Mouse (Mus musculus): ENCODE data around the gene Slc44a3.

Gene Slc44a3

DNA sequence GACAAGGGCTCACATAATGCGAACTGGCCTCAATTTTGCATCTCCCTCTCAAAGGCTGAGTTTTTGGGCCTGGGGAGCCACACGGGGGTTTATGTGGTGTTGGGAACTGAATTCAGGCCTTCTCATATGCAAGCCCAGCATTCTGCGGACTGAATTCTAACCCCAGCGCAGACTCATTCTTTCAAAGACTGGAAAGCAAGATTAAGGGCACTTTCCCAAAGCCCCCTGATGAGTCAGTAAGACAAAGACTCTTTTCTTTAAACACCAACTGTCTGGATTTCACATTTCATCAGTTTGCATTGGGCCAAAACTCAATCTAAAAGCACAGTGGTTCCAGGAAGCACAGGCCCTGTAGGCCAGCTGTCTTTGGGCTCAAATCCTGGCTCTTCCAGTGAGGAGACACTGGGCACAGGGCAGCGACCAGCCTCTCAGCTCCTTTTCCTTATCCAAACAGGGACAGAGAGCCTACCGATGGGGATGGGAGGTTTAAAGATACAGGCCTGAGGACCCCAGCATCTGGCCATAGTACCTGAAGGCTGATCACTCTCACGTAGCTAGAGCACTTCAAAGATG, 67.4 kb downstream of the Slc44a3 start:
- in situ Hi-C loops (cut with MseI, MboI), result no loop called here

- in situ Hi-C loops (cut with MseI, MboI), result no loop called here
These were observed 69.4 kb downstream of the Slc44a3 start for GRCm38 (mm10) chr3:121462782-121463181.

DNA sequence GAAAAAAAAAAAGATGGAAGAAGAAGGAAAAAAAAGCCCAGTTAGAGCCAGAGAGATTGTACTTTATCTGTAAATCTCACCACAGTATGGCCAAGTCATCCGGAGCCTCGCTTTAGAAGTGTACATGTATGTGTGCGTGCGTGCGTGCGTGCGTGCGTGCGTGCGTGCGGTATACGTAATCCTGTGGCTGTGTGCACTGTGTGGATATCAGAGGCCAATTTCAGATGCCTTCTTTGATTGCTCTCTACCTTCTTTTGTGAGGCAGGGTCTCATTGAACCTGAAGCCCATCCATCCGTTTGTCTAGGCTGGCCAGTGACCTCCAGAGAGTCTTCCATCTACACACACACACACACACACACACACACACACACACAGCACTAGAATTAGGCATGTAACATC, 70.7 kb downstream of the Slc44a3 start:
- in situ Hi-C loops (cut with MseI, MboI), result no loop called here

DNA sequence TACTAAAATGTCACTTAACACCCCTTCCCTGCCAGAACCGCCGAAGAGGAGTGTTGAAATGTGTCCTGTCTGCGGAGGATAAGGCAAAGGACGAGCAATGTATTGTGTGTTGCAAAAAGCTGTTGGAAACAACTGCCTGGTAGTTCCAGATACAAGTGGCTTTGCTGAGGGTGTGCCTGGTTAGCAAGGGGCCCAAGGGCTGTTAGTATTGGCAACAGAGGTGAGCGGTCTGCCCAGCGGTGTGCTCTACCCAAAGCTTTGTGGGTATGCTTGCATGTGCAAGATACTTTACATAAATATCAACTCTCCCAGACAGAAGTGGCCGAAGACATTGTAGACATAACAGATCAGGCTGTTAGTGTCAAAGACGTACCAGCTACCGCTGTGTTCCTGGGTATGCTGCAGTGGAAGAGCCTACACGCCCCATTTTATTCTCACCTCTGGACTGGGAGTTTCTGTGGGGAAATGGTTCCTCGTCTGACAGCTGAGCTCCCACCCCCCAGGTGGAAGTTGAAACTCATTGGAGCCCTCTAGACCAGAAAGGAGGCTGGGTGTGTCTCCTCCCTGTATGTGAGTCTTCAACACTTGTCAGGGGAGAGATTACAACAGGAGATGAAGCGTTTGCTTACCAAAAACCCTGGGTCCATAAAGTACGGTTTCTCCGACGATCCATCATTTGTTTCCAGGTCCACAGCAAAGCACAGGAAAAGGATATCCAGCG, 71.6 kb downstream of the Slc44a3 start:
- in situ Hi-C loops (cut with MseI, MboI), result no loop called here

DNA sequence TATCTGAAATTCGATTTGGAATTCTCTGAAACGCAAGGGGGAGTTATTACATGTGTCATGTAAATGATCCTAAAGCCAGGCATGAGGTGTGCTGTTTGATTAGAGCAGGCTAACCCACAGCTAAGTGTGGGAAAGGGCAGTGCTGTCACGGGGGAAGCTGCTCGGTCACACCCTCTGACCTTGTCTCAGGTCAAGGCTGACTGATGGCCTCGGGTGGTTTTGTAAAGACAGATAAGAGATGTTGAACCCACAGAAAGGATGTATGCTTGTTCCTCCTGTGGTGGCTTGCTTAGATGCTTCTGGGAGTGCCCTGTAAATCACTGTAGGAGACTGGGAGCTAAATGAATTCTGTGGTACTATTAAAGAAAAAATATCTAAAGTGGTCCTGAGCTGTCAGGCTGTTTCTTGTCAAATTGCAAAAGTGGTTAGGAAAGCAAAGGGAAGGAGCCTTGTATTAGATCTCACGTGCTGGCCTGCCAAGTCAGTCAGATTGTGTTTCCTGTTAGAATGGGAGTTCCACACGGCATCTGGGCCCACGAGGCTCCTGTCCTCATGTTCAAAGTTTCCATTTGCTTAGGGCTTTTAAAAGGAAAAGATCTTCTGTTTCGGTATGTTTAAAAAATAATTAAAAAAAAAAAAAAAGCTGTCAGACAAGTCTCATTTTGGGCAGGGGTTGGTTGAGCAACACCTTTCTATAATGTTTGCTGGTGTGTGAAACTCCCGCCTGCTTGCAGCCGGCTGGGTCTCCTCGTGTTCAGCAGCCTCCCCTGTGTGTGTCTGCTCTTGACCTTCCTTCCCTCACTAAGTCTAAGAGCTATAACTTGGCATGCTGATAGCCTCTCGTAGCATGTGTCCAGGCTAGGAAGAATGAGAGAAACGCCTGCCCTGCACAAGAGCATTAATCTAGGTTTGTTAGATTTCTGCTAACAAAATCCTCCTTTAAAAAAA, 73.4 kb downstream of the Slc44a3 start:
- in situ Hi-C loops (cut with MseI, MboI), result no loop called here

DNA sequence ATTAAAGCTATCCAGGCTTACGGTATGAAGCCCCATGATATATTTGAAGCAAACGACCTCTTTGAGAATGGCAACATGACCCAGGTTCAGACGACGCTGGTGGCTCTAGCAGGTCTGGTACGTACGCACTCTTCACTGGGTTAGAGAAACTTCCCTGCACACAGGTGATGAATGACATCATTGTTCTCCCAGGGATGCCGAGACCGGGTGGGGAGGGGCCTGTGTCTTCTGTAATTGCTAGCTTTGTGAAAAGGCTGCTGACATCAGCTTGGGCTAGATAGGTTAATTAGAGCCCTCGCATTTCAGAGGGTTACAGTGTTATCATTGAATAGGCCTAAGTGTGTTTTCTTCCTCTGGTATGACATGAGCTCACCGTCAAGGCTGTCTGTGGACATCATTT, 80.8 kb downstream of the Slc44a3 start:
- in situ Hi-C loops (cut with MseI, MboI), result no loop called here

- in situ Hi-C loops (cut with MseI, MboI), result no loop called here
These were observed 82.7 kb downstream of the Slc44a3 start for GRCm38 (mm10) chr3:121449527-121449926.

DNA sequence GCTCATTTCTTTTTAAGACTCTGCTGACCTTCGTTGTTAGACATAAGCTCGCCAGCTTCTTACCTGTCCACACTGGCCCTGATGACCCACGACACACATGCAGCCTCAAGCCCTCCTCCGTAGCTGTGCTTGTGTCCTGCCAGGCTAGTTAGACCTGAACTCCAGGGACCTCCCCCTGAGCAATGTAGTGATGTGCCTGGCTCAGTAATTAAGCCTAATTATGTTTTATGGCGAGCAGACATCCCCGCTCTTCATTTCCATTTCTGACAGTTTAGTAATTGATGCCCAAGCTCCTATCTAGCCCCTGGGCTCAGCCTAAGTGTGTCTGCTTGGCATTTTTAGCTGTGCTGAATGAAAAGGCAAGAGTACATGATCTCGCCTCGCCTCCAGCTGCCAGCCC, 83.6 kb downstream of the Slc44a3 start:
- in situ Hi-C loops (cut with MseI, MboI), result no loop called here

- in situ Hi-C loops (cut with MseI, MboI), result no loop called here
These were observed 84.2 kb downstream of the Slc44a3 start for GRCm38 (mm10) chr3:121448029-121448468.

- in situ Hi-C loops (cut with MseI, MboI), result no loop called here
These were observed 85.8 kb downstream of the Slc44a3 start for GRCm38 (mm10) chr3:121446454-121446853.

DNA sequence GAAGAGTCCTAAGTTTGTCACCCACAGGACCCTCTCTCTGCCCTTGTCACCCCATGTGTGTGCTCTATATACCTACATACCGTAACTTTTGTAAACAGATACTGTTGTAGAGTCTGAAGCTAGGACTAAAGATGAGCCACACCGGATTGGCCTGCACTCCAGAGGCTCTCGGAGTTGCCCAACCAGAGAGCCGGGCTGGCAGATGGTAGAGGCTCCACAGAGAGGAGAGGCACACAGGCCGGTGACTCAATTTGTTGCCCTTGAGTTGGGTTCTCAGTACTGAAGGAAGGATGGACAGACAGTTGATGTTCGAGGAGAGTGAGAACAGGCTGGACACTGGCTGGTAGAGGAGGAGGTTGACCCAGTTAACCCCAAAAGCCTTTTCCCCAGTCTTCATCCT, 87.8 kb downstream of the Slc44a3 start:
- in situ Hi-C loops (cut with MseI, MboI), result no loop called here

DNA sequence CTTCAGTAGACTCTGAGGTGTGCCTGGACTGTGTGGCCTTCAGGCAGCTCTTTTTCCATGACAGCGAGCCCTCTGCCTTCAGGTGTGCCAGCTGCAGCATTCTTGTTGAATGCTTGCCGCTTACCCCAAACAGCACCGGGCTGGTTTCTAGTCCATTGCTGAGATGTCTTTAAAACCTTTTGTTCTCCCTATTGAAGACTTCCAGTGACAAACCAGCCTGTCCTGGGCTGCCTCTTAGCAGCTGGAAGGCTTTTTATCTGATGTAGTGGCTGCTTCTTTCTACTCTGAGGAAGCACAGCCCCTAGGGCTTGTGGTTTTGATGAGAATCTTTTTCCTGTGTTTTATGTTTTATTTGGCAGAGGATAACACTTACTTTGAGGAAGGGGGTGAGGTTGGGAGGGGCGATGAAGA, 88.3 kb downstream of the Slc44a3 start:
- in situ Hi-C loops (cut with MseI, MboI), result no loop called here

- in situ Hi-C loops (cut with MseI, MboI), result no loop called here
These were observed 89.9 kb downstream of the Slc44a3 start for GRCm38 (mm10) chr3:121442288-121442687.

GRCm38 (mm10) chr3:121441504-121441903, 90.7 kb downstream of the Slc44a3 start:
- in situ Hi-C loops (cut with MseI, MboI), result no loop called here

DNA sequence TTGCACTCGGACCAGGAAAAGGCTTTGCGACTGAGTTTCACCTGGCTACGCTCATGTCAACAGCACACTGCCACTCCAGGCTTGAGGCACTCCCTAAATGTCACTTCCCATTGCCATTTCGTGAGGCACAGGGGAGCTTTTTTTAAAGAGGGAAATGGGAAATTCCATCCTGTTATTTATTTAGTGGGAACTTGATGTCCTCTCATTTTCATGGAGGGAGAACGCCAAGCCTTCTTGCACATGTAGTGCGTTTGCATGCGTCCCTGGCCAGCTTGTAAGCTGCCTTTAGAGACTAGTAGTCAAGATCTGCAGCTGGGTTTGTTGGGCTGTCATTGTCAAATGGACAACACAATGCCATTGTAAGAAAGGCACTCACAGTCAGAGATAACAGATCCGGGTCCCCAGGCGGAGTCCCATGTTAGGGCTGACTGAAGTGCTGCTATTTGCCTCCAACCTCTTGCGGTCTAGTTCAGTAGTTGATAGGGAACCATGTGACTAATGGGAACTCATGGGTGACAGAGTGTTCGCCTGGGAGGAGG, 92.5 kb downstream of the Slc44a3 start:
- in situ Hi-C loops (cut with MseI, MboI), result no loop called here

- in situ Hi-C loops (cut with MseI, MboI), result no loop called here
These were observed 94.2 kb downstream of the Slc44a3 start for GRCm38 (mm10) chr3:121437996-121438395.

DNA sequence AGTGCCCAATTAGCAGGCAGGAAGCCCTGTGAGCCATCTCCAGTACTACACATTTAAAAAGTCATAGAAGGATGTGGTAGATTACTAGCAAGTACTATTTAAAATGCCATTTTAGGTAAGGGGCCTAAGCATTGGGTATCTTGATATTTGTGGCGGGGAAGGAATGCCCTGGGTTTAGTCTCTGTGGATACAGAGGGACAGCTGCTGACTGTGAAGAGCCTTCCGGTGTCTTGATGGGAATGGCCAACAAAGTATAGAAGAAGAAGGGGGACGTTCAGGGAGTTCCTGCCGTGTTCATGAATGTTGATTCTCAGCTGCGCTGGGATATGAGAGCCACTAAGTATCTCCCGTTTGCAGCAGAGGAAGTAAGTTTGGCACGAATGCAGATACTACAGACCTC, 95.1 kb downstream of the Slc44a3 start:
- in situ Hi-C loops (cut with MseI, MboI), result no loop called here

DNA sequence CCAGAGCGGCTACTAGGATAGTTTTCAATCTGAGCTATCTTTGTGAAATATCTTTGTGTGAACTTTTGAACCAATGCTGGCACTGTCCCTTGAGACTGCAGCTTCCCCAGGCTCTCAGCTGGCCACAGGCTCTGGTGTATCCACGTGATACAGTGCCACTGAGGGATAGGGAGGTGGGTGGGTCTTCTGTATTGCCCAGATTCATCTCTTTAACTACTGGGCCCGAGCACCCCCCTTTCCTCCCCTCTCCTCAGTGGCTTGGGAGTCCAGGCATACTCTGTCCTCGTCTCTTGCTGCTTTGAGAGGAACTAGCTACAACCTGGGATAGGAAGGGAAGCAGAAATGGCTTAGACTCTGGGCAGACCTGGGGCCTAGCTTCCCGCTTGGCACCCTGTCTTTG, 96.9 kb downstream of the Slc44a3 start:
- in situ Hi-C loops (cut with MseI, MboI), result no loop called here

- in situ Hi-C loops (cut with MseI, MboI), result no loop called here
These were observed 98.2 kb downstream of the Slc44a3 start for GRCm38 (mm10) chr3:121433968-121434533.

DNA sequence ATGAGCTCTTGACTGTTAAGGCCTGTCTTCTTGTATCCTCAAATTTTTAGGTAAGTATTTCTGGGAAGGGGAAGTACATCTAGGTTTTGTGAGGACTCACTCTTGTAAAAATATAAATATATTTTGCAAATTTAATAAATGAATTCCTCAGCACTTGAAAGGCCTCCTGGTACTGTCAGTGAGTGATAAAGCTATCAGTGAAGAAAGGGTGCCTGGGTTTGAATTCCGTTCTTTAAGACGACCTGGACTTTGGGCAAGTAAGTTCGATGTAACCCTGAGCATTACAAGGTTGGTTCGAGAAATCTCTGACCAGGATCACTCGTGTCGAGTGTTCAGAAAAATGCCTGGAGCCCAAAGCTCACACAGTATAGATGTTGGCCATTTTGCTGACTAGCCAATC, 98.8 kb downstream of the Slc44a3 start:
- in situ Hi-C loops (cut with MseI, MboI), result no loop called here

DNA sequence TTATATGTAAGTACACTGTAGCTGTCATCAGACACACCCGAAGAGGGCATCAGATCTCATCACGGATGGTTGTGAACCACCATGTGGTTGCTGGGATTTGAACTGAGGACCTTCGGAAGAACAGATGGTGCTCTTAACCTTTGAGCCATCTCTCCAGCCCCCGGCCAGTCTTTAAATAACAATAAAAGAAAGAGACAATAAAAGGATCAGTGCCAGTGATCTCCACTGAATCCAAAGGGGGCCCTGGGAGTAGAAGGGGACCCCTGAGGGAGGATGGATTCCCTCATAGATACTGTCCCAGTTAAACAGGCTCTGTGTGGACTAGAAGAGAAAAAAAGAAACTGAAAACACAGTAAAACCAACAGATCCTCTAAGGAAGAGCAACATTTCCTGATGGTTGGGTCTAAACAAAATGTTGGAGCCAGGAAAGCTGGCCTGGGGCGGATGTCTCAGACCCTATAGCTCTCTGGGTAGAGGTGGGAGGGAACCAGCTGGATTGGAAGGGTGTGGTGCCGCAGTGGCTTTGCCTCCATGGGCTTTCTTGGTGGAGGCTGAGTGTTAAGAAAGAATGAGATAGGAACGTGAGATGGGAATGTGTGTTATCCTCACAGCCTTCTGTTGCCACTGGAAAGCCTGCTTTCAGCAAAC, 101.8 kb downstream of the Slc44a3 start:
- in situ Hi-C loops (cut with MseI, MboI), result no loop called here
